Mouse (Mus musculus): Measurements from ENCODE around the gene Ankrd44.
"Not testable (repeated sequence)": the region's sequence is repeated elsewhere in the genome, so short reads cannot be mapped to it uniquely, and the experiment has no call there.

Gene Ankrd44

GRCm38 (mm10) chr1:54925971-54926771 lies at the start of gene Ankrd44:
TSS of gene Ankrd44 (minus strand) at chr1:54926387.
- DNase-seq (ENCODE audit: low read depth, low spot score) = peak; percentile 88

- DNase-seq (ENCODE audit: low read depth, low spot score) = no peak
Measured at GRCm38 (mm10) chr1:54971687-54972404, 45.7 kb upstream of the Ankrd44 start.

- DNase-seq (ENCODE audit: low read depth, low spot score) = no peak
Measured at GRCm38 (mm10) chr1:54966858-54967257, 40.7 kb upstream of the Ankrd44 start.

- DNase-seq (ENCODE audit: low read depth, low spot score) = no peak
Measured at GRCm38 (mm10) chr1:54965159-54965995, 39.2 kb upstream of the Ankrd44 start.

- DNase-seq (ENCODE audit: low read depth, low spot score) = no peak
Measured at GRCm38 (mm10) chr1:54961724-54962123, 35.5 kb upstream of the Ankrd44 start.

- DNase-seq (ENCODE audit: low read depth, low spot score) = no peak
Measured at GRCm38 (mm10) chr1:54960613-54961165, 34.5 kb upstream of the Ankrd44 start.

GRCm38 (mm10) chr1:54958525-54958924 lies 32.3 kb upstream of the Ankrd44 start:
- no peak for DNase-seq (ENCODE audit: low read depth, low spot score)

- not testable (repeated sequence) for DNase-seq (ENCODE audit: low read depth, low spot score)
Measured at GRCm38 (mm10) chr1:54956995-54957394, 30.8 kb upstream of the Ankrd44 start.

GRCm38 (mm10) chr1:54954856-54955255 lies 28.7 kb upstream of the Ankrd44 start:
- DNase-seq (ENCODE audit: low read depth, low spot score) = peak; percentile 37

GRCm38 (mm10) chr1:54944648-54945047 lies 18.5 kb upstream of the Ankrd44 start:
- no peak for DNase-seq (ENCODE audit: low read depth, low spot score)

GRCm38 (mm10) chr1:54935466-54935865 lies 9.3 kb upstream of the Ankrd44 start:
- DNase-seq (ENCODE audit: low read depth, low spot score) = no peak

- peak; percentile 57 for DNase-seq (ENCODE audit: low read depth, low spot score)
Measured at GRCm38 (mm10) chr1:54934911-54935310, 8.7 kb upstream of the Ankrd44 start.

- no peak for DNase-seq (ENCODE audit: low read depth, low spot score)
Measured at GRCm38 (mm10) chr1:54933646-54934045, 7.5 kb upstream of the Ankrd44 start.

- no peak for DNase-seq (ENCODE audit: low read depth, low spot score)
Measured at GRCm38 (mm10) chr1:54932456-54933115, 6.4 kb upstream of the Ankrd44 start.

GRCm38 (mm10) chr1:54931231-54931630 lies 5.0 kb upstream of the Ankrd44 start:
- no peak for DNase-seq (ENCODE audit: low read depth, low spot score)

GRCm38 (mm10) chr1:54930670-54931200 lies 4.5 kb upstream of the Ankrd44 start:
- DNase-seq (ENCODE audit: low read depth, low spot score) = no peak

GRCm38 (mm10) chr1:54925451-54925934 lies 694 bp downstream of the Ankrd44 start:
- peak; percentile 50 for DNase-seq (ENCODE audit: low read depth, low spot score)

GRCm38 (mm10) chr1:54924760-54925159 lies 1.4 kb downstream of the Ankrd44 start:
- no peak for DNase-seq (ENCODE audit: low read depth, low spot score)

- peak; percentile 47 for DNase-seq (ENCODE audit: low read depth, low spot score)
Measured at GRCm38 (mm10) chr1:54924309-54924685, 1.9 kb downstream of the Ankrd44 start.
